Mouse (Mus musculus): ENCODE measurements around the gene Gm10837. TPM values are rescaled to one million over a fixed set of nuclear protein-coding genes. Genes with fewer than 3 reads are reported as not detected.
"Not testable (repeated sequence)": the region's sequence is repeated elsewhere in the genome, so short reads cannot be mapped to it uniquely, and the experiment has no call there.

Gm10837 gene
- total RNA-seq (2021) = not detected
- long read RNA-seq, experiment 1 = 0 reads
- long read RNA-seq, experiment 2 = 0 reads

GRCm38 (mm10) chr14:122490441-122491328 lies at the start of gene Gm10837:
Gm10837 (plus strand) TSS chr14:122490586.
- DNase-seq (ENCODE audit: low spot score in 2 of 2) = no peak

- DNase-seq (ENCODE audit: low spot score in 2 of 2) = no peak
Observed at GRCm38 (mm10) chr14:122449601-122450495, 40.5 kb upstream of the Gm10837 start.

GRCm38 (mm10) chr14:122450496-122451382 lies 39.6 kb upstream of the Gm10837 start, which contains the start of gene Gm5089:
Gm5089 (minus strand) TSS chr14:122451115.
- no peak for DNase-seq (ENCODE audit: low spot score in 2 of 2)

- no peak for DNase-seq (ENCODE audit: low spot score in 2 of 2)
Observed at GRCm38 (mm10) chr14:122451551-122452145, 38.7 kb upstream of the Gm10837 start.

GRCm38 (mm10) chr14:122452701-122453387 lies 37.5 kb upstream of the Gm10837 start:
- DNase-seq (ENCODE audit: low spot score in 2 of 2) = no peak

- DNase-seq (ENCODE audit: low spot score in 2 of 2) = no peak
Observed at GRCm38 (mm10) chr14:122453388-122453995, 36.9 kb upstream of the Gm10837 start.

- no peak for DNase-seq (ENCODE audit: low spot score in 2 of 2)
Observed at GRCm38 (mm10) chr14:122453996-122454738, 36.2 kb upstream of the Gm10837 start.

GRCm38 (mm10) chr14:122454901-122455561 lies 35.4 kb upstream of the Gm10837 start:
- DNase-seq (ENCODE audit: low spot score in 2 of 2) = no peak

- no peak for DNase-seq (ENCODE audit: low spot score in 2 of 2)
Observed at GRCm38 (mm10) chr14:122455562-122455958, 34.8 kb upstream of the Gm10837 start.

- not testable (repeated sequence) for DNase-seq (ENCODE audit: low spot score in 2 of 2)
Observed at GRCm38 (mm10) chr14:122459332-122459731, 31.1 kb upstream of the Gm10837 start.

- DNase-seq (ENCODE audit: low spot score in 2 of 2) = no peak
Observed at GRCm38 (mm10) chr14:122459776-122460175, 30.6 kb upstream of the Gm10837 start.

GRCm38 (mm10) chr14:122460226-122460625 lies 30.2 kb upstream of the Gm10837 start:
- DNase-seq (ENCODE audit: low spot score in 2 of 2) = no peak

- no peak for DNase-seq (ENCODE audit: low spot score in 2 of 2)
Observed at GRCm38 (mm10) chr14:122461500-122461899, 28.9 kb upstream of the Gm10837 start.

GRCm38 (mm10) chr14:122461966-122462365 lies 28.4 kb upstream of the Gm10837 start:
- DNase-seq (ENCODE audit: low spot score in 2 of 2) = no peak

GRCm38 (mm10) chr14:122462689-122463079 lies 27.7 kb upstream of the Gm10837 start:
- DNase-seq (ENCODE audit: low spot score in 2 of 2) = no peak

GRCm38 (mm10) chr14:122463080-122463691 lies 27.2 kb upstream of the Gm10837 start:
- DNase-seq (ENCODE audit: low spot score in 2 of 2) = no peak

GRCm38 (mm10) chr14:122463734-122464341 lies 26.5 kb upstream of the Gm10837 start:
- not testable (repeated sequence) for DNase-seq (ENCODE audit: low spot score in 2 of 2)

All from adrenal gland, adult 18-20 months (tissue).